Mouse (Mus musculus) heart, embryonic 15.5 days (tissue): ENCODE results near the gene Smad6. TPM values are rescaled to one million over a fixed set of nuclear protein-coding genes. Genes with fewer than 3 reads are reported as not detected.

Experiments used
- ATAC-seq: fragments of 200-750 bp; cut with Nextera tagmentation; replicated peaks from 2 replicates; pipeline ENCODE4 v1.8.0; 2017; ENCODE audit warnings: low read depth, moderate TSS enrichment; ENCODE audit not compliant: insufficient number of reproducible peaks, insufficient read depth, low FRiP score
- H3K27ac ChIP-seq: fragments of 300-500 bp; sonication (generic); 2 replicates; pipeline ENCODE4 v1.5.1; 2015; ENCODE audit warnings: mild to moderate bottlenecking, inconsistent platforms
- H3K27me3 ChIP-seq: fragments of 300-500 bp; sonication (generic); 2 replicates; pipeline ENCODE4 v1.6.1; 2015; ENCODE audit warnings: inconsistent platforms
- H3K36me3 ChIP-seq: fragments of 300-500 bp; sonication (generic); 2 replicates; pipeline ENCODE4 v1.6.1; 2015; ENCODE audit warnings: mild to moderate bottlenecking, inconsistent platforms
- H3K4me1 ChIP-seq: fragments of 300-500 bp; sonication (generic); replicated peaks from 2 replicates; pipeline ENCODE4 v1.6.1; 2015; ENCODE audit warnings: inconsistent platforms
- H3K4me2 ChIP-seq: fragments of 300-500 bp; sonication (generic); 2 replicates; pipeline ENCODE4 v1.6.1; 2015; ENCODE audit warnings: inconsistent platforms, mild to moderate bottlenecking, moderate library complexity
- H3K4me3 ChIP-seq: fragments of 300-500 bp; sonication (generic); 2 replicates; pipeline ENCODE4 v1.5.1; 2015; ENCODE audit warnings: mild to moderate bottlenecking, inconsistent platforms
- H3K9ac ChIP-seq: fragments of 300-500 bp; sonication (generic); 2 replicates; pipeline ENCODE4 v1.6.1; 2015; ENCODE audit warnings: mild to moderate bottlenecking, inconsistent platforms
- H3K9me3 ChIP-seq: fragments of 300-500 bp; sonication (generic); replicated peaks from 2 replicates; pipeline ENCODE4 v1.6.1; 2016; ENCODE audit warnings: inconsistent platforms
- WGBS: fragments of 180-500 bp; shearing (Covaris S2); methylation state at CpG from one replicate; pipeline ENCODE4 v1.1.7; 2015; ENCODE audit warnings: mixed read lengths; 5-methylcytosine and 5-hydroxymethylcytosine counted together
- polyA plus RNA-seq: library from polyadenylated mRNA; unstranded; fragments of >200 nt; fragmentation: Nextera tagmentation; extraction: Ambion mirVana; gene quantifications from 2 replicates; pipeline ENCODE4 v1.2.1, GENCODE M21; 2015

Gene Smad6
- polyA plus RNA-seq, 1 experiment from 2014 or later: 16.4 TPM

GRCm38 (mm10) chr9:64049471-64050380 is 27.9 kb upstream of the Smad6 start:
- H3K27ac ChIP-seq: peak overlapping the region; percentile 76
- peak overlapping the region; percentile 47 for H3K4me3 ChIP-seq
- no peaks in the 10 kb centered on the region for H3K36me3 ChIP-seq
- ATAC-seq: peak; percentile 75
- H3K9ac ChIP-seq: peak overlapping the region; percentile 40
- H3K9me3 ChIP-seq: no peaks in the 10 kb centered on the region
- WGBS: 15% methylated on average over 32 of the region's 32 CpGs
- no peaks in the 10 kb centered on the region for H3K27me3 ChIP-seq
- H3K4me1 ChIP-seq: peaks cover 49% of the 10 kb centered on the region
- H3K4me2 ChIP-seq: peak overlapping the region; percentile 71

GRCm38 (mm10) chr9:64045117-64045890 is 23.4 kb upstream of the Smad6 start:
- H3K36me3 ChIP-seq: no peaks in the 10 kb centered on the region
- H3K9ac ChIP-seq: no peak overlapping the region
- H3K4me3 ChIP-seq: no peak overlapping the region
- H3K9me3 ChIP-seq: no peaks in the 10 kb centered on the region
- WGBS: 6% methylated on average over 14 of the region's 14 CpGs
- H3K4me1 ChIP-seq: peaks cover 54% of the 10 kb centered on the region
- ATAC-seq: peak; percentile 92
- peak overlapping the region; percentile 30 for H3K4me2 ChIP-seq
- H3K27me3 ChIP-seq: no peaks in the 10 kb centered on the region
- H3K27ac ChIP-seq: peak overlapping the region; percentile 88

GRCm38 (mm10) chr9:64044343-64044742 is 22.5 kb upstream of the Smad6 start:
- ATAC-seq: no peak
- Histone ChIP-seq H3K4me3 (no peak overlapping the region), H3K4me1 (peaks cover 45% of the 10 kb centered on the region), H3K4me2 (no peak overlapping the region), H3K27me3 (no peaks in the 10 kb centered on the region), H3K9ac (no peak overlapping the region), H3K9me3 (no peaks in the 10 kb centered on the region), H3K27ac (peak overlapping the region; percentile 88), H3K36me3 (no peaks in the 10 kb centered on the region)
- 37% methylated on average over 8 of the region's 8 CpGs for WGBS

GRCm38 (mm10) chr9:64042911-64043310 is 21.1 kb upstream of the Smad6 start:
- H3K4me1 ChIP-seq: peaks cover 43% of the 10 kb centered on the region
- no peaks in the 10 kb centered on the region for H3K9me3 ChIP-seq
- no peak overlapping the region for H3K4me2 ChIP-seq
- no peaks in the 10 kb centered on the region for H3K27me3 ChIP-seq
- no peaks in the 10 kb centered on the region for H3K36me3 ChIP-seq
- WGBS: 77% methylated on average over 4 of the region's 4 CpGs
- ATAC-seq: no peak
- H3K4me3 ChIP-seq: no peak overlapping the region
- no peak overlapping the region for H3K9ac ChIP-seq
- H3K27ac ChIP-seq: no peak overlapping the region

- Histone ChIP-seq H3K9ac (no peak overlapping the region), H3K36me3 (no peaks in the 10 kb centered on the region), H3K4me1 (peaks cover 43% of the 10 kb centered on the region), H3K9me3 (no peaks in the 10 kb centered on the region), H3K4me2 (no peak overlapping the region), H3K27me3 (no peaks in the 10 kb centered on the region), H3K27ac (no peak overlapping the region), H3K4me3 (no peak overlapping the region)
- ATAC-seq: no peak
- 89% methylated on average over 8 of the region's 8 CpGs for WGBS
These were observed 20.4 kb upstream of the Smad6 start for GRCm38 (mm10) chr9:64042216-64042615.

GRCm38 (mm10) chr9:64029908-64030631 is 8.2 kb upstream of the Smad6 start:
- peak overlapping the region; percentile 46 for H3K27ac ChIP-seq
- no peaks in the 10 kb centered on the region for H3K9me3 ChIP-seq
- peaks cover 4% of the 10 kb centered on the region for H3K4me1 ChIP-seq
- no peak overlapping the region for H3K4me3 ChIP-seq
- no peaks in the 10 kb centered on the region for H3K27me3 ChIP-seq
- ATAC-seq: no peak
- no peak overlapping the region for H3K4me2 ChIP-seq
- WGBS: 66% methylated on average over 6 of the region's 6 CpGs
- no peaks in the 10 kb centered on the region for H3K36me3 ChIP-seq
- no peak overlapping the region for H3K9ac ChIP-seq

GRCm38 (mm10) chr9:64025565-64025964 is 3.7 kb upstream of the Smad6 start:
- peaks cover 18% of the 10 kb centered on the region for H3K4me1 ChIP-seq
- no peak overlapping the region for H3K27ac ChIP-seq
- no peaks in the 10 kb centered on the region for H3K36me3 ChIP-seq
- H3K27me3 ChIP-seq: no peaks in the 10 kb centered on the region
- 5% methylated on average over 3 of the region's 3 CpGs for WGBS
- H3K4me2 ChIP-seq: no peak overlapping the region
- no peak overlapping the region for H3K4me3 ChIP-seq
- H3K9ac ChIP-seq: no peak overlapping the region
- no peaks in the 10 kb centered on the region for H3K9me3 ChIP-seq
- ATAC-seq: no peak

- WGBS: 10% methylated on average over 2 of the region's 2 CpGs
- no peak overlapping the region for H3K4me2 ChIP-seq
- H3K9ac ChIP-seq: no peak overlapping the region
- H3K27ac ChIP-seq: no peak overlapping the region; the same call in 1 of the 2 replicates
- H3K27me3 ChIP-seq: no peaks in the 10 kb centered on the region
- no peaks in the 10 kb centered on the region for H3K9me3 ChIP-seq
- no peaks in the 10 kb centered on the region for H3K36me3 ChIP-seq
- no peak overlapping the region for H3K4me3 ChIP-seq
- ATAC-seq: no peak
- H3K4me1 ChIP-seq: peaks cover 18% of the 10 kb centered on the region
These were observed 3.1 kb upstream of the Smad6 start for GRCm38 (mm10) chr9:64024976-64025375.

GRCm38 (mm10) chr9:64022562-64023366 is 905 bp upstream of the Smad6 start:
- under 1% methylated on average over 53 of the region's 54 CpGs for WGBS

GRCm38 (mm10) chr9:64021319-64021850 is 474 bp downstream of the Smad6 start:
- Histone ChIP-seq H3K4me1 (peaks cover 49% of the 10 kb centered on the region), H3K4me2 (peak overlapping the region; percentile 84), H3K27me3 (no peaks in the 10 kb centered on the region), H3K4me3 (peak overlapping the region; percentile 83), H3K9me3 (no peaks in the 10 kb centered on the region), H3K27ac (peak overlapping the region; percentile 95), H3K9ac (peak overlapping the region; percentile 96), H3K36me3 (no peaks in the 10 kb centered on the region)
- WGBS: under 1% methylated on average over 30 of the region's 32 CpGs
- no peak for ATAC-seq

More at GRCm38 (mm10) chr9:64022562-64023366, 905 bp upstream of the Smad6 start:
- Histone ChIP-seq H3K4me2 (peak overlapping the region; percentile 84), H3K9me3 (no peaks in the 10 kb centered on the region), H3K4me3 (peak overlapping the region; percentile 83), H3K36me3 (no peaks in the 10 kb centered on the region), H3K4me1 (peaks cover 35% of the 10 kb centered on the region), H3K9ac (peak overlapping the region; percentile 69), H3K27me3 (no peaks in the 10 kb centered on the region), H3K27ac (peak overlapping the region; percentile 95)
- peak; percentile 75 for ATAC-seq
